Mouse (Mus musculus) intestine, embryonic 16.5 days (tissue): ENCODE results near the gene Asxl1. TPM values are rescaled to one million over a fixed set of nuclear protein-coding genes. Genes with fewer than 3 reads are reported as not detected.

Experiments used
- polyA plus RNA-seq: library from polyadenylated mRNA; unstranded; fragments of >200 nt; fragmentation: Nextera tagmentation; extraction: Ambion mirVana; gene quantifications from 2 replicates; pipeline ENCODE4 v1.2.1, GENCODE M21; 2015

Asxl1 gene
- polyA plus RNA-seq, 1 experiment from 2014 or later, result 6.9 TPM

Other genes starting within 250 kb of the Asxl1 start
- gene Hck, start 237.4 kb upstream of the Asxl1 start, polyA plus RNA-seq, result 5.4 and 6.2 TPM in 2 replicates
- gene Tm9sf4, start 184.5 kb upstream of the Asxl1 start, polyA plus RNA-seq, result 95.8 and 101 TPM in 2 replicates
- gene Tspyl3, start 120.4 kb upstream of the Asxl1 start, polyA plus RNA-seq, result 10.7 and 11.4 TPM in 2 replicates
- gene Plagl2, start 104.4 kb upstream of the Asxl1 start, polyA plus RNA-seq, result 53.5 and 67.5 TPM in 2 replicates
- 13.3 and 13.5 TPM in 2 replicates for gene Pofut1, start 104.3 kb upstream of the Asxl1 start, polyA plus RNA-seq
- 8.2 and 8.3 TPM in 2 replicates for gene Kif3b, start 54.4 kb upstream of the Asxl1 start, polyA plus RNA-seq
- gene 4930404H24Rik, start 147.0 kb downstream of the Asxl1 start, polyA plus RNA-seq, result not detected in 2 replicates
- 28.6 and 34.2 TPM in 2 replicates for gene Nol4l, start 184.1 kb downstream of the Asxl1 start, polyA plus RNA-seq